Mouse (Mus musculus): ENCODE measurements at regions not wholly inside any gene's neighbourhood (a gene's known extent, or its start where the extent isn't known, plus 50 kb on each side); places are given as distances from the start of the nearest gene placed in this dataset.

DNA sequence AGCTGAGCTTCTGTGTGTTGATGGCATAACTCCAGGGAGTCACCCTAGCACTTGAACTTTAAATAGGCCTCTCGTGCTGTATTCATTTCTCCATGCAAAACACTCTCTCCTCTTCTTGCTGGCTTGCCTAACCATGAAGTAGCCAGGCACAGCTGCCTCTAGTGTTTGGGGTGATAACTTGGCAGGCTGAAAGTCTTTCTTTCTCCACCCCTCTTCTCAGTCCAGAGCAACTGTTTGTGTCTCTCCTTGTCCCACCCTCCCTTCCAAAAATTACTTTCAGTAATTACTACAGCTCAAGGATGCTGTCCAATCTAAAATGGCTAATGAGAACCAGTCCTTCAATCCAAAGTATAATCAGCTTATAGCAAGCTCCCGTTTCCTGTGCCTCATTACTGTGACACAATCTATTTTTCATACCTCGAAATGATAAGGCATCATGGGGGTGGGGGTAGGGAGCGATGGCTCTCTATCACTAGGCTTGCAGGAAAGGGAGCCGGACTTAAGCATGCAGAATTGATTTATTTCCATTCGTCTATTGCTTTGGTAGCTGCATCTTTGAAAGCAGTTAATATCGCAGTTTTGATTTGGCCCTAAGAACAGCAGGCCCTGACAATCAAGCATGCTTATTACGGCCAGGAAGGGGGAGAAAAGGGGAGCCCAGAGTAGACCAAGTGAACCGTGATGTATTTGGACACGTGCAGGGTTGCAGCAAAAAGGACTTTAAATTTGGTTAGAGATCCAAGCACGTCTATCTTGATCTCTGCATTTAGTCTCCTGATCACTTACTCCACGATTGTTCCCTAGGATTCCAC lies 943.8 kb downstream of the Slc4a3 start:
- no peak for ATAC-seq (ENCODE audit: low read depth)
- no peak overlapping the region for H3K4me2 ChIP-seq (ENCODE audit: low read depth, low read length)
- H3K9ac ChIP-seq (replicated peaks; ENCODE audit: low read depth, low read length): no peak overlapping the region
- no peaks in the 10 kb centered on the region for H3K9me3 ChIP-seq (ENCODE audit: control insufficient read depth, low read length)
- no peaks in the 10 kb centered on the region for H3K36me3 ChIP-seq (ENCODE audit: control insufficient read depth, insufficient read depth, low read length)
- peaks cover 12% of the 10 kb centered on the region; the same call in 1 of the 2 replicates for H3K4me1 ChIP-seq (ENCODE audit: control insufficient read depth, insufficient read depth, low read length)
- 39% methylated on average over 12 of the region's 12 CpGs for WGBS
- H3K4me3 ChIP-seq (ENCODE audit: low read depth, low read length): no peak overlapping the region
- no peaks in the 10 kb centered on the region for H3K27me3 ChIP-seq (ENCODE audit: control insufficient read depth, insufficient read depth, low read length)
- no peak overlapping the region for H3K27ac ChIP-seq (ENCODE audit: low read depth, low read length)

- Histone ChIP-seq H3K9ac (replicated peaks; ENCODE audit: low read depth, low read length) (no peak overlapping the region), H3K4me2 (ENCODE audit: low read depth, low read length) (0 out of 2 replicates have a peak overlapping the region, but pooled peaks have one; percentile 9), H3K27me3 (ENCODE audit: control insufficient read depth, insufficient read depth, low read length) (no peaks in the 10 kb centered on the region), H3K36me3 (ENCODE audit: control insufficient read depth, insufficient read depth, low read length) (no peaks in the 10 kb centered on the region), H3K9me3 (ENCODE audit: control insufficient read depth, low read length) (no peaks in the 10 kb centered on the region), H3K4me3 (ENCODE audit: low read depth, low read length) (no peak overlapping the region), H3K27ac (ENCODE audit: low read depth, low read length) (peak overlapping the region; percentile 16; the same call in 1 of the 2 replicates), H3K4me1 (ENCODE audit: control insufficient read depth, insufficient read depth, low read length) (peaks cover 12% of the 10 kb centered on the region; the same call in 1 of the 2 replicates)
- 22% methylated on average over 7 of the region's 7 CpGs for WGBS
- peak; percentile 63; the same call in 1 of the 2 replicates for ATAC-seq (ENCODE audit: low read depth)
Measured at GRCm38 (mm10) chr1:76490719-76491118, 944.7 kb downstream of the Slc4a3 start.

GRCm38 (mm10) chr1:76491187-76491586 lies 945.1 kb downstream of the Slc4a3 start:
- WGBS: 24% methylated on average over 4 of the region's 4 CpGs
- H3K4me3 ChIP-seq (ENCODE audit: low read depth, low read length): no peak overlapping the region
- H3K4me2 ChIP-seq (ENCODE audit: low read depth, low read length): 0 out of 2 replicates have a peak overlapping the region, but pooled peaks have one; percentile 9
- peak overlapping the region; percentile 16; the same call in 1 of the 2 replicates for H3K27ac ChIP-seq (ENCODE audit: low read depth, low read length)
- no peak overlapping the region for H3K9ac ChIP-seq (replicated peaks; ENCODE audit: low read depth, low read length)
- no peaks in the 10 kb centered on the region for H3K27me3 ChIP-seq (ENCODE audit: control insufficient read depth, insufficient read depth, low read length)
- no peak for ATAC-seq (ENCODE audit: low read depth)
- no peaks in the 10 kb centered on the region for H3K36me3 ChIP-seq (ENCODE audit: control insufficient read depth, insufficient read depth, low read length)
- H3K9me3 ChIP-seq (ENCODE audit: control insufficient read depth, low read length): no peaks in the 10 kb centered on the region
- peaks cover 12% of the 10 kb centered on the region; the same call in 1 of the 2 replicates for H3K4me1 ChIP-seq (ENCODE audit: control insufficient read depth, insufficient read depth, low read length)

- no peak for ATAC-seq (ENCODE audit: low read depth)
- Histone ChIP-seq H3K4me3 (ENCODE audit: low read depth, low read length) (no peak overlapping the region), H3K27me3 (ENCODE audit: control insufficient read depth, insufficient read depth, low read length) (no peaks in the 10 kb centered on the region), H3K4me1 (ENCODE audit: control insufficient read depth, insufficient read depth, low read length) (no peaks in the 10 kb centered on the region), H3K4me2 (ENCODE audit: low read depth, low read length) (no peak overlapping the region), H3K27ac (ENCODE audit: low read depth, low read length) (no peak overlapping the region), H3K9ac (replicated peaks; ENCODE audit: low read depth, low read length) (no peak overlapping the region), H3K36me3 (ENCODE audit: control insufficient read depth, insufficient read depth, low read length) (no peaks in the 10 kb centered on the region), H3K9me3 (ENCODE audit: control insufficient read depth, low read length) (no peaks in the 10 kb centered on the region)
Measured at GRCm38 (mm10) chr1:76505150-76505549, 959.1 kb downstream of the Slc4a3 start.

DNA sequence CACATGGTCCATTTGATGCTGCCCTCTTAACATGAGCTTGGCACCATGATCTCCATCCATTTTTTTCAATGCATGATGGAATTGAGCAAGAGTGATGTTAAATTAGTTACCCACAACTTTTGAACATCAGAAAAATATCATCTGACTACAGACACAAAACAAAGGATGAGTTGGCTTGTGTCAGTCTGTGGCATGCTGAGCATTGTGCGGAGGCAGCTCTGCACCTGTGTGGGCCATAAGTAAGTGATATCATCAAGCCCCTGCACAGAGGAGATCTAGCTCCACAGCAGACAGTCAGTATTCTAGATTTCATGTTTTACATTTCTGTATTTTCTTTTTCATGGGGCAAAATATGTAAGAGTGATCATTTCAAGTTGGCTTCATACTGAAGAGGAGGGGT lies 962.8 kb downstream of the Slc4a3 start:
- ATAC-seq (ENCODE audit: low read depth): no peak
- H3K4me1 ChIP-seq (ENCODE audit: control insufficient read depth, insufficient read depth, low read length): no peaks in the 10 kb centered on the region
- WGBS: 96% methylated on average over 1 of the region's 1 CpGs

GRCm38 (mm10) chr1:76509486-76509885 lies 963.4 kb downstream of the Slc4a3 start:
- no peak for ATAC-seq (ENCODE audit: low read depth)
- H3K36me3 ChIP-seq (ENCODE audit: control insufficient read depth, insufficient read depth, low read length): no peaks in the 10 kb centered on the region
- no peak overlapping the region for H3K4me2 ChIP-seq (ENCODE audit: low read depth, low read length)
- WGBS: 95% methylated on average over 3 of the region's 3 CpGs
- no peaks in the 10 kb centered on the region for H3K27me3 ChIP-seq (ENCODE audit: control insufficient read depth, insufficient read depth, low read length)
- H3K4me1 ChIP-seq (ENCODE audit: control insufficient read depth, insufficient read depth, low read length): no peaks in the 10 kb centered on the region
- H3K9ac ChIP-seq (replicated peaks; ENCODE audit: low read depth, low read length): no peak overlapping the region
- no peaks in the 10 kb centered on the region for H3K9me3 ChIP-seq (ENCODE audit: control insufficient read depth, low read length)
- no peak overlapping the region for H3K27ac ChIP-seq (ENCODE audit: low read depth, low read length)
- no peak overlapping the region for H3K4me3 ChIP-seq (ENCODE audit: low read depth, low read length)

More for the DNA sequence above, 962.8 kb downstream of the Slc4a3 start:
- Histone ChIP-seq H3K27ac (ENCODE audit: low read depth, low read length) (no peak overlapping the region), H3K27me3 (ENCODE audit: control insufficient read depth, insufficient read depth, low read length) (no peaks in the 10 kb centered on the region), H3K9me3 (ENCODE audit: control insufficient read depth, low read length) (no peaks in the 10 kb centered on the region), H3K36me3 (ENCODE audit: control insufficient read depth, insufficient read depth, low read length) (no peaks in the 10 kb centered on the region), H3K4me2 (ENCODE audit: low read depth, low read length) (no peak overlapping the region), H3K9ac (replicated peaks; ENCODE audit: low read depth, low read length) (no peak overlapping the region), H3K4me3 (ENCODE audit: low read depth, low read length) (no peak overlapping the region)

GRCm38 (mm10) chr1:76512156-76512555 lies 966.1 kb downstream of the Slc4a3 start:
- no peaks in the 10 kb centered on the region for H3K27me3 ChIP-seq (ENCODE audit: control insufficient read depth, insufficient read depth, low read length)
- H3K4me3 ChIP-seq (ENCODE audit: low read depth, low read length): no peak overlapping the region
- H3K4me1 ChIP-seq (ENCODE audit: control insufficient read depth, insufficient read depth, low read length): no peaks in the 10 kb centered on the region
- 40% methylated on average over 1 of the region's 1 CpGs for WGBS
- no peak overlapping the region for H3K27ac ChIP-seq (ENCODE audit: low read depth, low read length)
- H3K9ac ChIP-seq (replicated peaks; ENCODE audit: low read depth, low read length): no peak overlapping the region
- H3K36me3 ChIP-seq (ENCODE audit: control insufficient read depth, insufficient read depth, low read length): no peaks in the 10 kb centered on the region
- no peak for ATAC-seq (ENCODE audit: low read depth)
- H3K4me2 ChIP-seq (ENCODE audit: low read depth, low read length): no peak overlapping the region
- no peaks in the 10 kb centered on the region for H3K9me3 ChIP-seq (ENCODE audit: control insufficient read depth, low read length)

- Histone ChIP-seq H3K9ac (replicated peaks; ENCODE audit: low read depth, low read length) (no peak overlapping the region), H3K9me3 (ENCODE audit: control insufficient read depth, low read length) (no peaks in the 10 kb centered on the region), H3K27ac (ENCODE audit: low read depth, low read length) (no peak overlapping the region), H3K27me3 (ENCODE audit: control insufficient read depth, insufficient read depth, low read length) (no peaks in the 10 kb centered on the region), H3K4me2 (ENCODE audit: low read depth, low read length) (no peak overlapping the region), H3K4me3 (ENCODE audit: low read depth, low read length) (no peak overlapping the region), H3K36me3 (ENCODE audit: control insufficient read depth, insufficient read depth, low read length) (no peaks in the 10 kb centered on the region), H3K4me1 (ENCODE audit: control insufficient read depth, insufficient read depth, low read length) (no peaks in the 10 kb centered on the region)
- WGBS: 82% methylated on average over 2 of the region's 2 CpGs
- ATAC-seq (ENCODE audit: low read depth): no peak
Measured at GRCm38 (mm10) chr1:76513490-76513889, 967.4 kb downstream of the Slc4a3 start.

DNA sequence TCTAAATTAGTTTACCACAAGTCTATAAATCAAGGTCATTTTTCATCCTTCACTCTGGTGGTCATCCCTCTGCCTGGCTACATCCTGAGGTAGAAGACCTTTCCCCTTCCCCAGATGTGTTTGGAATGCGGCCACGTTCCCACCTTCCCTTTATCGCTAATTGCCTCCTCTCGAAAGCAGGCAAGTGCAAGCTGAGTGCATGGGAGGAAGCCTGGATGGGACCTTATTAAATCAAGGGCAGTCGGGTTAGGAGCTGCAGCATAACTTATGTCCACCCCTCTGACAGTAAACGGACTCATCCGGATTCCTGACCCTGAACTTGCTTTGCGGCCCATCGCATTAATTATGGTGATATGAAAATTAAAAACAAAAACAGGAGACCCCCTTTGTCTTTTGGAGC lies 983.5 kb downstream of the Slc4a3 start:
- no peak overlapping the region for H3K4me2 ChIP-seq (ENCODE audit: low read depth, low read length)
- no peak overlapping the region for H3K4me3 ChIP-seq (ENCODE audit: low read depth, low read length)
- no peak overlapping the region for H3K27ac ChIP-seq (ENCODE audit: low read depth, low read length)
- WGBS: 66% methylated on average over 9 of the region's 9 CpGs
- no peak overlapping the region for H3K9ac ChIP-seq (replicated peaks; ENCODE audit: low read depth, low read length)
- H3K9me3 ChIP-seq (ENCODE audit: control insufficient read depth, low read length): no peaks in the 10 kb centered on the region
- H3K27me3 ChIP-seq (ENCODE audit: control insufficient read depth, insufficient read depth, low read length): no peaks in the 10 kb centered on the region
- no peaks in the 10 kb centered on the region for H3K4me1 ChIP-seq (ENCODE audit: control insufficient read depth, insufficient read depth, low read length)
- no peak for ATAC-seq (ENCODE audit: low read depth)
- H3K36me3 ChIP-seq (ENCODE audit: control insufficient read depth, insufficient read depth, low read length): no peaks in the 10 kb centered on the region
